Mouse (Mus musculus) liver, embryonic 16.5 days (tissue): ENCODE results near the gene Gprc5a. TPM values are rescaled to one million over a fixed set of nuclear protein-coding genes. Genes with fewer than 3 reads are reported as not detected.

Experiments used
- ATAC-seq: fragments of 200-750 bp; cut with Nextera tagmentation; 2 replicates; pipeline ENCODE4 v1.8.0; 2017; ENCODE audit warnings: low read depth, mild to moderate bottlenecking, moderate number of reproducible peaks, moderate library complexity
- H3K27ac ChIP-seq: fragments of 300-500 bp; sonication (generic); 2 replicates; pipeline ENCODE4 v1.5.1; 2014; ENCODE audit warnings: mild to moderate bottlenecking, low read length
- H3K27me3 ChIP-seq: fragments of 300-500 bp; sonication (generic); 2 replicates; pipeline ENCODE4 v1.6.1; 2014; ENCODE audit warnings: low read depth, low read length, mixed read lengths; ENCODE audit not compliant: control insufficient read depth, insufficient read depth
- H3K36me3 ChIP-seq: fragments of 300-500 bp; sonication (generic); 2 replicates; pipeline ENCODE4 v1.6.1; 2014; ENCODE audit warnings: mild to moderate bottlenecking; ENCODE audit not compliant: control insufficient read depth, insufficient read depth
- H3K4me1 ChIP-seq: fragments of 300-500 bp; sonication (generic); 2 replicates; pipeline ENCODE4 v1.6.1; 2014; ENCODE audit warnings: low read depth, low read length, mixed read lengths; ENCODE audit not compliant: control insufficient read depth
- H3K4me2 ChIP-seq: fragments of 300-500 bp; sonication (generic); 2 replicates; pipeline ENCODE4 v1.6.1; 2014; ENCODE audit warnings: low read depth, low read length, mixed read lengths
- H3K4me3 ChIP-seq: fragments of 300-500 bp; sonication (generic); 2 replicates; pipeline ENCODE4 v1.5.1; 2014; ENCODE audit warnings: low read depth, mild to moderate bottlenecking, low read length
- H3K9ac ChIP-seq: fragments of 300-500 bp; sonication (generic); 2 replicates; pipeline ENCODE4 v1.6.1; 2014; ENCODE audit warnings: low read depth, low read length
- H3K9me3 ChIP-seq: fragments of 300-500 bp; sonication (generic); replicated peaks from 2 replicates; pipeline ENCODE4 v1.6.1; 2016; ENCODE audit warnings: low read length; ENCODE audit not compliant: control insufficient read depth
- WGBS: fragments of 180-500 bp; shearing (Covaris S2); extraction: QIAGEN DNeasy Blood & Tissue Kit; methylation state at CpG from one replicate; pipeline ENCODE4 v1.1.7; 2014; ENCODE audit not compliant: insufficient replicate concordance; 5-methylcytosine and 5-hydroxymethylcytosine counted together
- polyA plus RNA-seq: library from polyadenylated mRNA; unstranded; fragments of >200 nt; fragmentation: Nextera tagmentation; extraction: Ambion mirVana; gene quantifications from 2 replicates; pipeline ENCODE4 v1.2.1, GENCODE M21; 2015

Gprc5a gene
- 0.18 and 0.19 TPM in 2 replicates for polyA plus RNA-seq

- ATAC-seq, result peak; percentile 81
- H3K27me3 ChIP-seq, result no peaks in the 10 kb centered on the region; the same call in 1 of the 2 replicates
- peak within 1 kb of the TSS; percentile 46; the same call in 1 of the 2 replicates for H3K9ac ChIP-seq
- under 1% methylated on average over 44 of the region's 44 CpGs for WGBS
- H3K4me3 ChIP-seq, result peak within 1 kb of the TSS; percentile 59
- H3K27ac ChIP-seq, result no peak within 1 kb of the TSS
- H3K4me1 ChIP-seq, result peaks cover 6% of the 10 kb centered on the region
- no peaks in the 10 kb centered on the region for H3K9me3 ChIP-seq
- H3K36me3 ChIP-seq, result no peaks in the 10 kb centered on the region
- H3K4me2 ChIP-seq, result peak within 1 kb of the TSS; percentile 84
Measured at GRCm38 (mm10) chr6:135065236-135065957, at the start of gene Gprc5a. Gprc5a (plus strand) TSS chr6:135065651.

DNA sequence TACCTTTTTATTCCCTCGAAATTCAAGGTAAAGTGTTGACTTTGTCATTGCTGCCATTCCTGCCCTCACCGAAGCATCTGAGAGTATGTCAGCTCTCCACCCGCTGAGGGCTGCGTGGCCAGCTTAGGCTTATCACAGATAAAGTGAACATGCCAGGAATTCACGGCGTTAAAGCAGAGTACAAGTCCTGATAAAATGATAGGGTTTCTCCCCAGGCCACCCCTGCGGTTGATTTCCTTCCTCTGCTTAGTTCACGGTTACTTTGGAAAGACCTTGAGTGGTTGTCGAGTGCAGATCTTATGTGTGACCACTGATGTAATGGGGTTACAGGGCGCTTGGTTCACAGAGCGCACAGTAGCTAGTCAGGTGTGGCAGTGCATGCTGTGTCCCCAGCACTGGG, 48.2 kb upstream of the Gprc5a start:
- ATAC-seq, result no peak

DNA sequence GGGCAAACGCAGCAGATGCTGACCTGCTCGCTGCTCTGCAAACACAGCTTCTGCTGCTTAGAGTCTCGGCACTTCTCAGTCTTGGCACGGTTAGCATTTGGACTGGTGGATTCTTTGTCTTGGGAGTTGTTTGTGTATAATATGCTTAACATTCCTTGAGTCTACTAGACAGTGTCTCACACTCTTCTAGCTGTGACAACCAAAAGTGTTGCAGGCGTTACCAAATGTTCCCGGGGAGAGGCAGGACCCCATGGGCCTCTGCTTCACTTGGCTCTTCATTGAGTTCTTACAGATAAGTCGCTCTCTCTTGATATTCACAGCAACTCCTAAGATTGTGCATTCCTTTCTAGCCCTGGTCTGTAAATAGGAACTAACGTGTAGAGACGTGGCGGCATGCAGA, 45.9 kb upstream of the Gprc5a start:
- ATAC-seq, result no peak
- no peaks in the 10 kb centered on the region for H3K4me1 ChIP-seq
- peaks cover 81% of the 10 kb centered on the region for H3K36me3 ChIP-seq
- no peaks in the 10 kb centered on the region for H3K9me3 ChIP-seq
- H3K9ac ChIP-seq, result no peak overlapping the region
- no peak overlapping the region for H3K4me3 ChIP-seq
- WGBS, result 84% methylated on average over 10 of the region's 10 CpGs
- H3K27me3 ChIP-seq, result no peaks in the 10 kb centered on the region
- no peak overlapping the region for H3K4me2 ChIP-seq
- H3K27ac ChIP-seq, result no peak overlapping the region

More for the DNA sequence above, 48.2 kb upstream of the Gprc5a start:
- H3K4me2 ChIP-seq, result no peak overlapping the region
- H3K9me3 ChIP-seq, result no peaks in the 10 kb centered on the region
- no peaks in the 10 kb centered on the region for H3K27me3 ChIP-seq
- H3K9ac ChIP-seq, result no peak overlapping the region
- 37% methylated on average over 11 of the region's 11 CpGs for WGBS
- H3K27ac ChIP-seq, result no peak overlapping the region
- peaks cover 76% of the 10 kb centered on the region for H3K36me3 ChIP-seq
- peaks cover 4% of the 10 kb centered on the region for H3K4me1 ChIP-seq
- H3K4me3 ChIP-seq, result no peak overlapping the region

GRCm38 (mm10) chr6:135021633-135022032, 43.8 kb upstream of the Gprc5a start:
- ATAC-seq, result no peak
- Histone ChIP-seq H3K9ac (no peak overlapping the region), H3K36me3 (peaks cover 60% of the 10 kb centered on the region), H3K9me3 (no peaks in the 10 kb centered on the region), H3K4me2 (no peak overlapping the region), H3K27me3 (no peaks in the 10 kb centered on the region), H3K4me1 (no peaks in the 10 kb centered on the region), H3K4me3 (no peak overlapping the region), H3K27ac (no peak overlapping the region)
- WGBS, result 72% methylated on average over 3 of the region's 3 CpGs

DNA sequence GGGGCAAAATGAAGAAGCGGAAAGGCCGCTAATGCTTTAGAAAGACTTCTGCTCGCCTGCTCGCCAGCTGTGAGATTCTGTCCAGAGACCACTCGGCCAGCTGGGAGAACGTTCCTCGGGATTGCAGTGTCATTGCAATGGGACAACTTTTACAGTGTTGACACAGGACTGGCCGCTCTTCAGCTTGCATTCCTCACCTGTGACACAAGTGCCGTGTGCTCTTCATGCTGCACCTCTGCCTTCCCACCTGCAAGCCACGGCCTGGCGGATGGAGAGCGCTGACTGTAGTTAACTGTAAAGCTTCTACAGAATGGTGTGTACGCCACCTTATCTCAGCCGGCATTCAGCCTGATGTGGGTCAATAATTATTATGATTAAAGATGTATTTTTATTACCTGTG, 42.1 kb upstream of the Gprc5a start:
- 82% methylated on average over 14 of the region's 14 CpGs for WGBS
- no peaks in the 10 kb centered on the region for H3K9me3 ChIP-seq
- H3K4me2 ChIP-seq, result no peak overlapping the region
- no peaks in the 10 kb centered on the region for H3K27me3 ChIP-seq
- no peaks in the 10 kb centered on the region for H3K4me1 ChIP-seq
- no peak for ATAC-seq
- H3K36me3 ChIP-seq, result peaks cover 43% of the 10 kb centered on the region
- no peak overlapping the region for H3K4me3 ChIP-seq
- no peak overlapping the region for H3K27ac ChIP-seq
- H3K9ac ChIP-seq, result no peak overlapping the region

- Histone ChIP-seq H3K27ac (no peak overlapping the region), H3K4me2 (no peak overlapping the region), H3K36me3 (peaks cover 29% of the 10 kb centered on the region), H3K9ac (no peak overlapping the region), H3K4me1 (no peaks in the 10 kb centered on the region), H3K27me3 (no peaks in the 10 kb centered on the region), H3K9me3 (no peaks in the 10 kb centered on the region), H3K4me3 (no peak overlapping the region)
- WGBS, result 73% methylated on average over 1 of the region's 1 CpGs
- ATAC-seq, result no peak
Measured at GRCm38 (mm10) chr6:135024781-135025420, 40.5 kb upstream of the Gprc5a start.

GRCm38 (mm10) chr6:135026232-135026631, 39.2 kb upstream of the Gprc5a start:
- Histone ChIP-seq H3K27ac (no peak overlapping the region), H3K27me3 (no peaks in the 10 kb centered on the region), H3K36me3 (peaks cover 19% of the 10 kb centered on the region), H3K4me2 (no peak overlapping the region), H3K9ac (no peak overlapping the region), H3K4me3 (no peak overlapping the region), H3K9me3 (no peaks in the 10 kb centered on the region), H3K4me1 (no peaks in the 10 kb centered on the region)
- WGBS, result 3% methylated on average over 3 of the region's 3 CpGs
- ATAC-seq, result 0 out of 2 replicates have a peak, but pooled peaks have one; percentile 35

GRCm38 (mm10) chr6:135026755-135027154, 38.7 kb upstream of the Gprc5a start:
- whole genome bisulfite sequencing, result 54% methylated on average over 2 of the region's 2 CpGs

GRCm38 (mm10) chr6:135029246-135029645, 36.2 kb upstream of the Gprc5a start:
- no peak for ATAC-seq
- no peaks in the 10 kb centered on the region for H3K4me1 ChIP-seq
- H3K4me3 ChIP-seq, result no peak overlapping the region
- H3K4me2 ChIP-seq, result no peak overlapping the region
- no peaks in the 10 kb centered on the region for H3K27me3 ChIP-seq
- 21% methylated on average over 4 of the region's 4 CpGs for WGBS
- H3K27ac ChIP-seq, result no peak overlapping the region
- no peak overlapping the region for H3K9ac ChIP-seq
- no peaks in the 10 kb centered on the region for H3K36me3 ChIP-seq
- H3K9me3 ChIP-seq, result no peaks in the 10 kb centered on the region

More at GRCm38 (mm10) chr6:135026755-135027154, 38.7 kb upstream of the Gprc5a start:
- Histone ChIP-seq H3K27me3 (no peaks in the 10 kb centered on the region), H3K4me3 (no peak overlapping the region), H3K36me3 (peaks cover 15% of the 10 kb centered on the region), H3K27ac (no peak overlapping the region), H3K4me2 (no peak overlapping the region), H3K9ac (no peak overlapping the region), H3K9me3 (no peaks in the 10 kb centered on the region), H3K4me1 (no peaks in the 10 kb centered on the region)
- ATAC-seq, result no peak
